Mouse (Mus musculus) brain, embryonic 14.5 days (tissue): ENCODE measurements at regions not wholly inside any gene's neighbourhood (a gene's known extent, or its start where the extent isn't known, plus 50 kb on each side); places are given as distances from the start of the nearest gene placed in this dataset.

Source experiments
- CTCF ChIP-seq: fragments of 200-500 bp; IDR thresholded peaks from 2 replicates; pipeline ENCODE4 v1.5.1; 2012; ENCODE audit warnings: inconsistent platforms, mild to moderate bottlenecking, moderate library complexity, borderline replicate concordance; ENCODE audit not compliant: insufficient read depth, insufficient read length; ENCODE audit errors: extremely low read depth
- POLR2A ChIP-seq: fragments of 200-500 bp; IDR thresholded peaks from 2 replicates; pipeline ENCODE4 v1.6.1; 2012; ENCODE audit warnings: mild to moderate bottlenecking, inconsistent platforms, borderline replicate concordance; ENCODE audit not compliant: poor library complexity, insufficient read depth, insufficient read length, severe bottlenecking; ENCODE audit errors: extremely low read depth

- TF ChIP-seq CTCF (no peak), POLR2A (no peak)
Observed at GRCm38 (mm10) chr4:142474626-142475025, 235.4 kb upstream of the Kazn start.
